Mouse (Mus musculus) spleen, adult 2 months (tissue): ENCODE data around the gene Ube2q2.

Source experiments
- CTCF ChIP-seq: fragments of 200-500 bp; IDR thresholded peaks from 2 replicates; pipeline ENCODE4 v1.5.1; 2011; ENCODE audit warnings: mild to moderate bottlenecking, inconsistent platforms; ENCODE audit not compliant: insufficient read depth, insufficient read length, insufficient replicate concordance; ENCODE audit errors: extremely low read depth
- POLR2A ChIP-seq: fragments of 200-500 bp; IDR thresholded peaks from 2 replicates; pipeline ENCODE4 v1.6.1; 2011; ENCODE audit warnings: low read depth, low read length, inconsistent platforms

- TF ChIP-seq CTCF = no peak
- no peak for TF ChIP-seq POLR2A
Measured at GRCm38 (mm10) chr9:55139958-55140357, 8.7 kb upstream of the Ube2q2 start.
